Mouse (Mus musculus) limb, embryonic 14.5 days (tissue): ENCODE results near the gene Spib. TPM values are rescaled to one million over a fixed set of nuclear protein-coding genes. Genes with fewer than 3 reads are reported as not detected.

Experiments used
- ATAC-seq: fragments of 200-750 bp; cut with Nextera tagmentation; 2 replicates; pipeline ENCODE4 v1.8.0; 2017; ENCODE audit warnings: low read depth, moderate number of reproducible peaks, moderate TSS enrichment; ENCODE audit not compliant: low FRiP score
- DNase-seq: peaks from one replicate; pipeline ENCODE4 v3.0.0-alpha.2; 2015; ENCODE audit warnings: low spot score
- H3K27ac ChIP-seq: fragments of 300-500 bp; sonication (generic); replicated peaks from 2 replicates; pipeline ENCODE4 v1.5.1; 2014; ENCODE audit warnings: low read depth, mild to moderate bottlenecking, low read length, moderate library complexity, mixed read lengths
- H3K27me3 ChIP-seq: fragments of 300-500 bp; sonication (generic); 2 replicates; pipeline ENCODE4 v1.6.1; 2014; ENCODE audit warnings: low read length, mixed read lengths; ENCODE audit not compliant: control insufficient read depth, insufficient read depth
- H3K36me3 ChIP-seq: fragments of 300-500 bp; sonication (generic); 2 replicates; pipeline ENCODE4 v1.6.1; 2014; ENCODE audit warnings: mild to moderate bottlenecking, low read length, moderate library complexity, mixed read lengths; ENCODE audit not compliant: control insufficient read depth, insufficient read depth
- H3K4me1 ChIP-seq: fragments of 300-500 bp; sonication (generic); 2 replicates; pipeline ENCODE4 v1.6.1; 2014; ENCODE audit warnings: antibody characterized with exemption, low read length, mixed read lengths; ENCODE audit not compliant: control insufficient read depth, insufficient read depth
- H3K4me2 ChIP-seq: fragments of 300-500 bp; sonication (generic); replicated peaks from 2 replicates; pipeline ENCODE4 v1.6.1; 2014; ENCODE audit warnings: low read depth, mild to moderate bottlenecking, low read length, moderate library complexity; ENCODE audit not compliant: severe bottlenecking
- H3K4me3 ChIP-seq: fragments of 300-500 bp; sonication (generic); replicated peaks from 2 replicates; pipeline ENCODE4 v1.5.1; 2014; ENCODE audit warnings: low read length
- H3K9ac ChIP-seq: fragments of 300-500 bp; sonication (generic); 2 replicates; pipeline ENCODE4 v1.6.1; 2014; ENCODE audit warnings: mild to moderate bottlenecking, low read depth, low read length, moderate library complexity; ENCODE audit not compliant: severe bottlenecking
- H3K9me3 ChIP-seq: fragments of 300-500 bp; sonication (generic); 2 replicates; pipeline ENCODE4 v1.6.1; 2016; ENCODE audit warnings: low read length; ENCODE audit not compliant: control insufficient read depth
- POLR2A ChIP-seq: fragments of 200-500 bp; IDR thresholded peaks from 2 replicates; pipeline ENCODE4 v1.8.0; 2012; ENCODE audit warnings: inconsistent platforms, mild to moderate bottlenecking, moderate library complexity, borderline replicate concordance; ENCODE audit not compliant: insufficient read depth, insufficient read length; ENCODE audit errors: extremely low read depth
- WGBS: fragments of 180-500 bp; shearing (Covaris S2); extraction: QIAGEN DNeasy Blood & Tissue Kit; methylation state at CpG from one replicate; pipeline ENCODE4 v1.1.7; 2014; 5-methylcytosine and 5-hydroxymethylcytosine counted together
- polyA plus RNA-seq, 2 experiments: library from polyadenylated mRNA; depleted of rRNA in 1 of 2; stranded (reverse) in 1 of 2; unstranded in 1 of 2; fragments of >200 nt; fragmentation: Nextera tagmentation in 1 of 2; extraction: Ambion mirVana in 1 of 2; gene quantifications; 2 replicates each; pipeline versions ENCODE4 v1.2.1 to v1.2.3; 2012 to 2014

Gene Spib
- polyA plus RNA-seq, 2 experiments: 0.59 to 1.1 TPM

DNA sequence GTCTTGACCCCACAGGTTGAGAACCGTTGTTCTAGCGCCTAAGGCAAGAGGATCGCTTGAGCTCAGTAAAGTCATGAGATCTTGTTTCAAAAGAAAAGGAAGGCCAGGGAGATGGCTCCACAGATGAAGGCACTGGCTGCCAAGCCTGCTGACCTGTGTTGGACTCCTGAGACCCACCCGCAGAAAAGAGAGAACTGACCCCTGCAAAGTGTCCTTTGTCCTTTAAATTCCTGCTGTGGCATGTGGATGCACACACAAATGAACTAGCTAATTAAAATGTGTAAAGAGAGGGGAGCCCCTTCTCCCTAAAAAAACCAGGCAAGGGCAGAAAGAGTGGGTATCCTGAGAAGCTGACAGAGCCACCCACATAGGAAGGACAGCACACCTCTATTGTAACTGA is 39.9 kb upstream of the Spib start:
- ATAC-seq: no peak
- 52% methylated on average over 4 of the region's 4 CpGs for WGBS
- no peak for TF ChIP-seq POLR2A

DNA sequence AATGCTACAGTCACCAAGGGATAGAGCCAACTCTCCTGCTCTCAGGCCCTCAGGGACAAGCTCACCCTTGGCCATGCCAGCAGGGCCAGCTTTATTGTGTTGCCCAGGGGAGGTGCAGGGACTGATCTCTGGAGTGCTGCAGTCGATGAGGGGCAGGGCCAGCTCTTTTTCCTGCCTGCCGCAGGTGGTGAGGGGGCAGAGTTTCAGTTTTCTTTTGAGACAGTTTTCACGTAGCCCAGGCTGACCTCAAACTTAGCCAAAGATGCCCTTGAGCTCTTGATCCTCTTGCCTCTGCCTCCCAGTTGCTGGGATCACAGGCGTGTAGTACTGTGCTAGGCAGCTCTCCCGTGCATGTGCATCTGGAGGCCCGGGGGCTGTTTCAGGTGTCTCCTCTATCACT is 39.1 kb upstream of the Spib start:
- WGBS: 82% methylated on average over 6 of the region's 6 CpGs
- ATAC-seq: no peak
- Histone ChIP-seq H3K4me1 (no peaks in the 10 kb centered on the region), H3K4me3 (no peak overlapping the region), H3K4me2 (no peak overlapping the region), H3K9me3 (no peaks in the 10 kb centered on the region), H3K9ac (no peak overlapping the region), H3K27ac (no peak overlapping the region), H3K27me3 (no peaks in the 10 kb centered on the region), H3K36me3 (no peaks in the 10 kb centered on the region)
- DNase-seq: no peak
- no peak for TF ChIP-seq POLR2A

More for the DNA sequence above, 39.9 kb upstream of the Spib start:
- Histone ChIP-seq H3K9me3 (no peaks in the 10 kb centered on the region), H3K27me3 (no peaks in the 10 kb centered on the region), H3K27ac (no peak overlapping the region), H3K4me1 (no peaks in the 10 kb centered on the region), H3K4me3 (no peak overlapping the region), H3K9ac (no peak overlapping the region), H3K4me2 (no peak overlapping the region), H3K36me3 (no peaks in the 10 kb centered on the region)
- DNase-seq: no peak

DNA sequence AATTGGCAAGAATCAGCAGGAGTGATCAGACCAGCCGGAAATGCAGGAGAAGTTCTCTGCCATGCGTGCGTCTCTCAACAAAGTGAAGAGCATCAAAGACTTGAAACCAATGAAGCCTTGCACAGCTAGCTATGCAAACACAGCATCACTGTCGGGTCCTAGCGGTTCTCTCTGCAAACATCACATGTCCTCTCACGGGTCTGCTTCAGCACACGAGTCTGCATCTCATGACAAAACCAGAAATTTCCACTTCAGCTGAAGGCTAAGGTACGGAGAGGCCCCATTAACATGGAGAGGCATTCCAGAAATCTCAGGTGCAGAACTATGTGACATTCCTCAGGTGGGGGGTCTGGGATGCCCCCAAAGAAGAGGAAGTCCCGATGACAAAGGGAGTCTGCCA is 36.9 kb upstream of the Spib start:
- no peak overlapping the region for H3K4me3 ChIP-seq
- no peak for TF ChIP-seq POLR2A
- no peak overlapping the region for H3K9ac ChIP-seq
- ATAC-seq: no peak
- H3K27ac ChIP-seq: no peak overlapping the region
- no peaks in the 10 kb centered on the region for H3K9me3 ChIP-seq
- H3K36me3 ChIP-seq: no peaks in the 10 kb centered on the region
- no peaks in the 10 kb centered on the region for H3K4me1 ChIP-seq
- WGBS: 66% methylated on average over 9 of the region's 9 CpGs
- DNase-seq: no peak
- H3K4me2 ChIP-seq: no peak overlapping the region
- no peaks in the 10 kb centered on the region for H3K27me3 ChIP-seq

DNA sequence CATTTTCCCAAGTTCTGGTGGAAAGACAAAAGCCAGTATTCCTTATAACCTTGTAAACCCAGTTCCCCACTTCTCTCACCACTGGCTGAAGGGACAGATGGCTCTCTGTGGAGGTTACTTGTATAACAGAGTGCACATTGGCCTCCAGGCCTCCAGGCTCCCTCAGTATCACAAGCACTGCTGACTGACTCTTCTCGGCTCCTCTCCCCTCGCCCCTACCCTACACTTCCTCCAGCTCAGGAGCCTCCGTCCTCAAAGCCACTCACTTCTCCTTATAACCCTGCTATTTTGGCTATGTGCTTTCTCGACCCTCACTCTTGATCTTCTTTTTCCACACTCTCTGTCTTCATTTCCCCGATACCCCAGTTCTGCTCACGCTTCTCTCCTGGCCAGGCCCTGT is 33.5 kb upstream of the Spib start:
- TF ChIP-seq POLR2A: no peak
- Histone ChIP-seq H3K4me1 (no peaks in the 10 kb centered on the region), H3K27ac (no peak overlapping the region), H3K9ac (no peak overlapping the region), H3K36me3 (no peaks in the 10 kb centered on the region), H3K9me3 (no peaks in the 10 kb centered on the region), H3K4me3 (no peak overlapping the region), H3K4me2 (no peak overlapping the region), H3K27me3 (no peaks in the 10 kb centered on the region)
- WGBS: 74% methylated on average over 6 of the region's 6 CpGs
- ATAC-seq (no peak), DNase-seq (no peak)

DNA sequence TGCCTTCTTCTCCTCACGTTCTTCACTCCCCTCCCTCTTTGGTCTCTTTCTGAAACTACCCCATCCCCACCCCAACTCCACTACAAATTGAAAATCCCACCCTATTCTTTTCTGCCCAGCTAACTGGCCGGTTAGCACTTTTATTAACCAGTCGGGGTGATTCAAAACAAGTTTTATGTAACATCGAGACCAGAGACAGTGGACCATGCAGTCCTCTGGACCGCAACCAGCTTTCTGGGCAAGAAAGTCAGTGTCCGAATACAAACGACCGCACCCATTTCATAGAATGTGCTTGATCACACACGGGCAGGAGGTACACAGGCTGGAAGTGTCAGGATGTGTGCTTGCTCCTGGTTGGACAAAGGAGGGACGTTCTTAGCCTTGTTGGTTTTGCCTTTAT is 32.6 kb upstream of the Spib start:
- no peak overlapping the region for H3K27ac ChIP-seq
- H3K36me3 ChIP-seq: no peaks in the 10 kb centered on the region
- H3K4me3 ChIP-seq: no peak overlapping the region
- WGBS: 86% methylated on average over 10 of the region's 10 CpGs
- no peaks in the 10 kb centered on the region for H3K9me3 ChIP-seq
- no peak overlapping the region for H3K9ac ChIP-seq
- no peak for TF ChIP-seq POLR2A
- no peak overlapping the region for H3K4me2 ChIP-seq
- H3K27me3 ChIP-seq: no peaks in the 10 kb centered on the region
- DNase-seq (no peak), ATAC-seq (no peak)
- H3K4me1 ChIP-seq: no peaks in the 10 kb centered on the region

DNA sequence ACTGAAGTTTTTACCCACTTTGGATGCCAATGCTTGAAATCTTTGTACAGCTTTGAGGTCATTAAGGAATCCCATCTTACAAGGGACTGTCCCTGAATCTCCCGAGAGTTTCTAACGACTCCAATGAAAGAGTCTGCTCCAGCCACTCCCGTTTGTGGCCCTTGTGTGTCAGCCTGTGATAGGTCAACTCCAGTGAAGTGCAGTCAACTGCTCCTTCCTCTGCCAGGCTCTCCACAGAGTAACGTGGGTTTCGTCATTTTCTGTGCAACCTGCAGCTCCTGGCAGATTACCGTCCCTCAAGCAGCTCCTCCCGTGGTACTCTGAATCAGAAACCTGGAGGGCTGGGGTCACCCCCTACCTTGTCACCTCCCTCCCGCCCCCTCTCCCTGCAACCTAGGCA is 31.4 kb upstream of the Spib start:
- no peaks in the 10 kb centered on the region for H3K9me3 ChIP-seq
- no peak for ATAC-seq
- no peak overlapping the region for H3K9ac ChIP-seq
- no peak for DNase-seq
- no peak overlapping the region for H3K4me2 ChIP-seq
- no peaks in the 10 kb centered on the region for H3K4me1 ChIP-seq
- no peak for TF ChIP-seq POLR2A
- no peak overlapping the region for H3K4me3 ChIP-seq
- no peaks in the 10 kb centered on the region for H3K36me3 ChIP-seq
- no peaks in the 10 kb centered on the region for H3K27me3 ChIP-seq
- 36% methylated on average over 8 of the region's 8 CpGs for WGBS
- H3K27ac ChIP-seq: no peak overlapping the region
